Mouse (Mus musculus) bone marrow macrophage, adult 2 months (primary cell): ENCODE data around the gene Flnc.

Experiments
- CTCF ChIP-seq: IDR thresholded peaks from 2 replicates; pipeline ENCODE4 v1.5.1; 2012; ENCODE audit warnings: low read depth, mild to moderate bottlenecking, low read length, moderate library complexity
- POLR2A ChIP-seq: IDR thresholded peaks from 2 replicates; pipeline ENCODE4 v1.6.1; 2012; ENCODE audit warnings: mild to moderate bottlenecking, low read depth, low read length, borderline replicate concordance

DNA sequence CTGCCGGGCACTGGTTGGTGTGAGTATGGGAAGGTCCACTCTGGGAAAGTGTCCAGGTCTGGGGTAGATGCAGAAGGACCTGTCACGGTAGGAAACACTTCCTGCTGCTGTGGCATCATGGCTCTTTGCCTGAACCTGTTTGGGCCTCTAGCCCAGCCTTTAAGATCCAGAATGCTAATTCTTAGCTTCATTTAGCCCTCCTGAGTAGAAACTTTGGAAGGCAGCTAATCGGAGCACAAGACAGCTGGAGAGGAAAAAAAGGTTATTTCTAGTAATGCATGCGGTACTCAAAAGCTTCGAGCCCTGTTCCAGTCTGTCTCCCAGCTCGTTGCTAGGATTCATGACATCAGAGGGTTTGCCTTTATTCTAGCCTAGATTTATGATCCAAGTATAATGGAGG lies 26.6 kb upstream of the Flnc start:
- TF ChIP-seq CTCF, result no peak
- no peak for TF ChIP-seq POLR2A
